Mouse (Mus musculus) cortical plate, adult 2 months (tissue): ENCODE data around the gene Aadat. TPM values are rescaled to one million over a fixed set of nuclear protein-coding genes. Genes with fewer than 3 reads are reported as not detected.
"Not testable (repeated sequence)": the region's sequence is repeated elsewhere in the genome, so short reads cannot be mapped to it uniquely, and the experiment has no call there.

Experiments used
- H3K27ac ChIP-seq: fragments of 200-500 bp; 2 replicates; pipeline ENCODE4 v1.5.1; 2012; ENCODE audit warnings: low read length, control low read depth, inconsistent platforms; ENCODE audit not compliant: insufficient read depth
- H3K4me1 ChIP-seq: fragments of 200-500 bp; 2 replicates; pipeline ENCODE4 v1.6.1; 2011; ENCODE audit warnings: low read length; ENCODE audit not compliant: control insufficient read depth, insufficient read depth
- H3K4me3 ChIP-seq: fragments of 200-500 bp; 2 replicates; pipeline ENCODE4 v1.5.1; 2011; ENCODE audit warnings: mild to moderate bottlenecking, low read length, control low read depth; ENCODE audit not compliant: insufficient read depth
- CTCF ChIP-seq: fragments of 200-500 bp; IDR thresholded peaks from 2 replicates; pipeline ENCODE4 v1.5.1; 2011; ENCODE audit warnings: mild to moderate bottlenecking, control low read depth, low read length; ENCODE audit not compliant: insufficient read depth; ENCODE audit errors: extremely low read depth
- POLR2A ChIP-seq: fragments of 200-500 bp; IDR thresholded peaks from 2 replicates; pipeline ENCODE4 v1.6.1; 2011; ENCODE audit warnings: mild to moderate bottlenecking, low read length, control low read depth; ENCODE audit not compliant: insufficient read depth; ENCODE audit errors: extremely low read depth
- polyA plus RNA-seq: library from polyadenylated mRNA; depleted of rRNA; stranded (reverse); fragments of >200 nt; gene quantifications from 2 replicates; pipeline ENCODE4 v1.2.3, GENCODE M21; 2012; rRNA removed

Gene Aadat
- 0.36 and 0.40 TPM in 2 replicates for polyA plus RNA-seq

GRCm38 (mm10) chr8:60505653-60506521, at the start of gene Aadat:
TSS of gene Aadat (plus strand) at chr8:60505932.
- Histone ChIP-seq H3K4me1 (no peaks in the 10 kb centered on the region), H3K27ac (no peak within 1 kb of the TSS), H3K4me3 (peak within 1 kb of the TSS; percentile 72)
- TF ChIP-seq POLR2A (no peak), CTCF (peak; percentile 74)

DNA sequence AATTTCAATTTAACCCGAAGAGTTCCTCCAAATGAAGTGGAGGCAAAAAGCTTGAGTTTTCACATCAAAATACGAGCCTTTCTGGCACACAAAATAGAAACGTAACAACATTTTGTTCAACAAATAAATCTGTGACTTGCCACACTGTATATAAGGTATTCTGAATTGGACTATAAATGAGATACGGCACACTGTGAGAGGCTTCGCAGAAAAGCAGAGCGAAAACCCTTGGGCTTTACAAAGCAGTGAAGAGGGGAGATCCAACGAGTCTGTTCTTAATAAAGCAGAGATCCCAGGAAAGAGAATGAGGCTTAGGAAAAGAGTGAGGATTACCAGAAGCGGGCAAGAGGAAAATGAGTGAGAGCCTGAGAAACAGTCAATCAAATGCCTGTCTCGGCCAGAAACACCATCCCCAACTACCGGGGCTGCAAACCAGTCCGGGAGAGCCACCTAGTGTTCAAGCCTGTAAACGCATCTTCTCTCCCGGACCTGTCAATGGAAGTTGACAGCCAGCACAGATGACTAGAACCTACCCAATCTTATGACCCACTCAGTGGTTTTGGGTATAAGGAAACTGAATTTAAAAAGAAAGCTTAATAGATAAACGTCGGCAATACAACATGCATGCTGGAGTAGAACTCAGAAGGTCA, 38.9 kb upstream of the Aadat start:
- Histone ChIP-seq H3K4me1 (no peaks in the 10 kb centered on the region), H3K27ac (no peak overlapping the region), H3K4me3 (no peak overlapping the region; the same call in 1 of the 2 replicates)
- TF ChIP-seq CTCF (peak; percentile 78), POLR2A (no peak)

GRCm38 (mm10) chr8:60490147-60490546, 15.6 kb upstream of the Aadat start:
- no peaks in the 10 kb centered on the region for H3K4me1 ChIP-seq
- no peak overlapping the region for H3K27ac ChIP-seq
- TF ChIP-seq POLR2A (no peak), CTCF (no peak)
- no peak overlapping the region for H3K4me3 ChIP-seq

GRCm38 (mm10) chr8:60491871-60492270, 13.9 kb upstream of the Aadat start:
- Histone ChIP-seq H3K27ac (no peak overlapping the region), H3K4me1 (no peaks in the 10 kb centered on the region)
- no peak for TF ChIP-seq CTCF
- TF ChIP-seq POLR2A = no peak

GRCm38 (mm10) chr8:60492471-60492870, 13.3 kb upstream of the Aadat start:
- Histone ChIP-seq H3K27ac (no peak overlapping the region), H3K4me1 (no peaks in the 10 kb centered on the region), H3K4me3 (no peak overlapping the region)
- TF ChIP-seq POLR2A = no peak
- no peak for TF ChIP-seq CTCF

More at GRCm38 (mm10) chr8:60491871-60492270, 13.9 kb upstream of the Aadat start:
- no peak overlapping the region for H3K4me3 ChIP-seq

DNA sequence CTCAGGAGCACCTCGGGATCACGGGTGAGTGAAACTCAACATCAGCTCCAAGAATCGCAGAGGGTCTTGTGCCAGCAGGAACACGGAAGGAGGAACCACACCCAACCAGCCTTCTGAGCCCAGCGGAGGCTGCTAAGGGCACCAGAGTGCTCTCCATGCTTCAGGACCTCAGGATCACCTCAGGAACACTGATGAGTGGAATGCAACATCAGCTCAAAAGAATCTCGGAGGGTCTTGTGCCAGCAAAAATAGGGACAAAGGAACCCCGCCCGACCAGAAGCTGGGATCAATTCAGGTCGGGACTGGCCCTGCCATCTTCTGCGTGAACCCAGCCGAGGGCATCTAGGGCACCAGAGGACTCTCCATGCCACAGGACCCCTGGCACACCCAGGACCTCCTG, 11.1 kb upstream of the Aadat start:
- H3K4me1 ChIP-seq = no peaks in the 10 kb centered on the region
- no peak overlapping the region for H3K27ac ChIP-seq
- no peak overlapping the region for H3K4me3 ChIP-seq
- TF ChIP-seq CTCF (no peak), POLR2A (no peak)

- H3K4me1 ChIP-seq, H3K4me3 ChIP-seq, H3K27ac ChIP-seq: not testable (repeated sequence)
Measured at GRCm38 (mm10) chr8:60495046-60495445, 10.7 kb upstream of the Aadat start.

DNA sequence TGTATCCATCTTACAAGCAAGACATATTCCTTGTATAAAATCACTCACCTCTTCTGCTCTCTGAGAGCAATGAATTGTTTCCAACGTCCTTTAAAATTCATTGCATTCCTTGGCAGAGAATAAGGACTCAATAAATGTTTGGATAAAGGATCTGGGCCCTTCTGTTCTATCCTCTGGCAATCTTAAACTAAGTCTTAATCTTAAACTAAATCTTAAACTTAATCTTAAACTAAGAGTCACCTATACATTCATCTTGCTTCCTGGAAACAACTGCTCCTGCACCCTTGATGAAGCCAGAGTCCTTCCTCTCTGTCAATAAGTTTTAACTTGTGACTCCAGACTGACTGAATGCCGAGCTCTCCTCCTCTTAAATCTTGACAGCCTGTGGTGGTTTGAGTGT, 2.6 kb upstream of the Aadat start, which contains the start of gene Gm10283:
TSS of gene Gm10283 (minus strand) at position 101 of the 400 bp plus-strand sequence.
- H3K4me1 ChIP-seq = no peaks in the 10 kb centered on the region
- no peak within 1 kb of the TSS for H3K4me3 ChIP-seq
- TF ChIP-seq CTCF (no peak), POLR2A (no peak)
- no peak within 1 kb of the TSS for H3K27ac ChIP-seq

GRCm38 (mm10) chr8:60518286-60518685, 12.6 kb downstream of the Aadat start:
- Histone ChIP-seq H3K27ac (no peak overlapping the region), H3K4me1 (no peaks in the 10 kb centered on the region), H3K4me3 (no peak overlapping the region)
- TF ChIP-seq POLR2A (no peak), CTCF (no peak)

- H3K4me3 ChIP-seq = no peak overlapping the region
- TF ChIP-seq CTCF (no peak), POLR2A (no peak)
- H3K4me1 ChIP-seq = no peaks in the 10 kb centered on the region
- H3K27ac ChIP-seq = no peak overlapping the region
Measured at GRCm38 (mm10) chr8:60534945-60535344, 29.2 kb downstream of the Aadat start.
